Mouse (Mus musculus): Measurements from ENCODE around the gene Neb.

DNA sequence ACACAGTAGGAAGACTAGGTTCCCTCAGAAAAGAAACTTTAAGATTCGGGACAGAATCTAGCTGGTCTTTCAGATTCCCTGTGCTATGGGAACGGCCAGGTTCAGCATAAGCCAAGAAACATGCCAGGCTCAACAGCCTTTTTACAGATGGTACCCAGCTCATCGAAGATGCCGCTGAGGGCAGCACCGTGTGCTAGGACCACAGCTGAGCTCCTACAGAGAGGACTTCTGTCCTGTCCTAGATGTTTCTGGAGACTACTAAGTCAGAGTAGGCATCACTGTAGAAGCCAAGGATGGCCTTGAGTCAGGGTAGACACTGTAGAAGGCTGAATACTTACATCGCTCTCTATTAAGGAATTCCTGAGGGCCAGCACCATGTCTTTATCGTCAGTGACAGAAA is 201.1 kb downstream of the Neb start:
- no peak for TF ChIP-seq EP300 (IDR thresholded peaks at IDR 0.05)
- no peak for TF ChIP-seq CTCF (IDR thresholded peaks at IDR 0.05)
